Comparison of ENCODE assay signal across 9 mouse cellular contexts in genomic region chr11:84429581-84429980, GRCm38 (mm10).
DNase-seq lines count a peak whose midpoint lies in the region; ATAC-seq and TF ChIP-seq lines count a peak whose summit lies in the region.
"Had no signal": no experiment of that assay in that cellular context is flagged by ENCODE, and none has a peak within 500 bp of the region (broad histone marks: within the 10 kb centered on the region; RNA-seq: fewer than 3 reads in every experiment).

No protein-coding gene starts in this region.

- H3K4me2 ChIP-seq in heart, embryonic 11.5 days, result no peak overlapping the region
- no peak overlapping the region for H3K4me2 ChIP-seq in midbrain, embryonic 11.5 days
- H3K4me2 ChIP-seq: embryonic facial prominence, embryonic 15.5 days had no signal

- no peak for ATAC-seq in heart, embryonic 11.5 days (replicated peaks; ENCODE audit: insufficient number of reproducible peaks, low FRiP score, low TSS enrichment)
- ATAC-seq in midbrain, embryonic 11.5 days (ENCODE audit: low FRiP score), result peak; percentile 57; the same call in 1 of the 2 replicates

- H3K4me1 ChIP-seq in heart, adult 2 months (ENCODE audit: control insufficient read depth, insufficient read depth, low read length), result no peaks in the 10 kb centered on the region
- no peaks in the 10 kb centered on the region for H3K4me1 ChIP-seq in heart, embryonic 11.5 days (ENCODE audit: control insufficient read depth, insufficient read depth, low read length)
- H3K4me1 ChIP-seq in cerebellum, adult 2 months (ENCODE audit: control insufficient read depth, insufficient read depth, low read length), result no peaks in the 10 kb centered on the region
- H3K4me1 ChIP-seq in midbrain, embryonic 11.5 days (ENCODE audit: control insufficient read depth, insufficient read depth, low read length), result peaks cover 11% of the 10 kb centered on the region

- TF ChIP-seq EP300 in heart, adult 2 months (IDR thresholded peaks at IDR 0.05; ENCODE audit: insufficient read depth, low read depth, low read length), result no peak

- H3K9ac ChIP-seq in heart, adult 2 months (ENCODE audit: low read depth, low read length), result no peak overlapping the region
- no peak overlapping the region for H3K9ac ChIP-seq in heart, embryonic 11.5 days (ENCODE audit: low read depth, low read length)
- no peak overlapping the region for H3K9ac ChIP-seq in midbrain, embryonic 11.5 days (ENCODE audit: low read length)
- H3K9ac ChIP-seq: embryonic facial prominence, embryonic 15.5 days had no signal

- peak; percentile 93 for TF ChIP-seq CTCF in heart, adult 2 months (IDR thresholded peaks at IDR 0.05)
- TF ChIP-seq CTCF in cerebellum, adult 2 months (IDR thresholded peaks at IDR 0.05; ENCODE audit: borderline replicate concordance, insufficient read depth, low read depth, low read length), result peak; percentile 69

- no peak for TF ChIP-seq POLR2A in heart, adult 2 months (IDR thresholded peaks at IDR 0.05; ENCODE audit: insufficient read depth, low read depth, low read length)
- TF ChIP-seq POLR2A in cerebellum, adult 2 months (IDR thresholded peaks at IDR 0.05; ENCODE audit: borderline replicate concordance, insufficient read depth, low read length), result no peak

- no peaks in the 10 kb centered on the region for H3K36me3 ChIP-seq in heart, adult 2 months (ENCODE audit: control insufficient read depth, insufficient read depth, low read length)
- 0 out of 2 replicates have a peak, but pooled peaks cover 2% of the 10 kb centered on the region for H3K36me3 ChIP-seq in heart, embryonic 11.5 days (ENCODE audit: control insufficient read depth, insufficient read depth, low read length)
- no peaks in the 10 kb centered on the region for H3K36me3 ChIP-seq in midbrain, embryonic 11.5 days (ENCODE audit: control insufficient read depth, insufficient read depth, low read length)
- H3K36me3 ChIP-seq: embryonic facial prominence, embryonic 15.5 days had no signal

- DNase-seq in heart, adult 2 months, result peak; percentile 8 to 23
- DNase-seq in ES-CJ7 (ENCODE audit: low read depth, low spot score), result peak; percentile 73
- DNase-seq in cerebellum, adult 2 months, result peak; percentile 46 to 59
- DNase-seq in heart, adult 9 months (ENCODE audit: low spot score in 2 of 2), result peak; percentile 24 to 26
- peak; percentile 52 to 68 for DNase-seq in kidney, postnatal 25 days
- DNase-seq in midbrain, embryonic 11.5 days (ENCODE audit: low spot score, missing footprints), result peak; percentile 94
- peak; percentile 16 for DNase-seq in thymus, postnatal 25 days

- no peak overlapping the region for H3K4me3 ChIP-seq in heart, adult 2 months
- H3K4me3 ChIP-seq in heart, embryonic 11.5 days (ENCODE audit: low read depth, low read length), result no peak overlapping the region
- no peak overlapping the region for H3K4me3 ChIP-seq in cerebellum, adult 2 months (replicated peaks; ENCODE audit: insufficient read depth, low read depth, low read length)
- no peak overlapping the region for H3K4me3 ChIP-seq in midbrain, embryonic 11.5 days (ENCODE audit: low read depth, low read length)
- H3K4me3 ChIP-seq: embryonic facial prominence, embryonic 15.5 days had no signal

- H3K9me3 ChIP-seq in heart, embryonic 11.5 days (replicated peaks; ENCODE audit: control insufficient read depth, low read length), result no peaks in the 10 kb centered on the region
- no peaks in the 10 kb centered on the region for H3K9me3 ChIP-seq in midbrain, embryonic 11.5 days (ENCODE audit: control insufficient read depth, low read length)
- H3K9me3 ChIP-seq: embryonic facial prominence, embryonic 15.5 days had no signal

- no peak overlapping the region for H3K27ac ChIP-seq in heart, adult 2 months
- no peak overlapping the region for H3K27ac ChIP-seq in heart, embryonic 11.5 days (ENCODE audit: low read depth, low read length)
- H3K27ac ChIP-seq in cerebellum, adult 2 months (ENCODE audit: insufficient read depth, low read length), result no peak overlapping the region
- H3K27ac ChIP-seq in midbrain, embryonic 11.5 days (ENCODE audit: low read depth, low read length), result no peak overlapping the region
- H3K27ac ChIP-seq: embryonic facial prominence, embryonic 15.5 days had no signal

- H3K79me2 ChIP-seq in heart, adult 2 months (replicated peaks; ENCODE audit: control insufficient read depth, insufficient read depth, low read length), result no peaks in the 10 kb centered on the region

- WGBS in heart, adult 2 months, result 93% methylated on average over 1 of the region's 1 CpGs
- WGBS in heart, embryonic 11.5 days (ENCODE audit: insufficient replicate concordance), result 71% methylated on average over 1 of the region's 1 CpGs
- WGBS in cerebellum, adult 2 months, result 83% methylated on average over 1 of the region's 1 CpGs
- 70% methylated on average over 1 of the region's 1 CpGs for WGBS in midbrain, embryonic 11.5 days

- H3K27me3 ChIP-seq in heart, adult 2 months (ENCODE audit: control insufficient read depth, insufficient read depth, low read length), result no peaks in the 10 kb centered on the region
- H3K27me3 ChIP-seq in heart, embryonic 11.5 days (ENCODE audit: control insufficient read depth, insufficient read depth, low read length), result no peaks in the 10 kb centered on the region
- H3K27me3 ChIP-seq in cerebellum, adult 2 months (ENCODE audit: control insufficient read depth, insufficient read depth, low read length), result no peaks in the 10 kb centered on the region
- no peaks in the 10 kb centered on the region for H3K27me3 ChIP-seq in midbrain, embryonic 11.5 days (ENCODE audit: control insufficient read depth, insufficient read depth, low read length)
- H3K27me3 ChIP-seq: embryonic facial prominence, embryonic 15.5 days had no signal

- intact Hi-C loops in heart, adult 2 months (cut with DNase I), result loop anchor here (1.0 kb wide), 2 partner anchors 369 to 384 kb away; no protein-coding TSS in a partner anchor

Comparison
In these comparisons a context has a peak if more than half of its experiments do, and no peak if none do; other contexts are left out.
1. DNase-seq: peak in every context shown above with its lines; median percentile 94 in midbrain, embryonic 11.5 days; 73 in ES-CJ7; 60 in kidney, postnatal 25 days; 52 in cerebellum, adult 2 months; 25 in heart, adult 9 months; 16 in thymus, postnatal 25 days; 16 in heart, adult 2 months.